Mouse (Mus musculus): ENCODE data around the gene 1110002E22Rik. TPM values are rescaled to one million over a fixed set of nuclear protein-coding genes. Genes with fewer than 3 reads are reported as not detected.

The 1110002E22Rik gene
- polyA plus RNA-seq, 1 experiment from 2014 or later = 0.08 TPM

DNA sequence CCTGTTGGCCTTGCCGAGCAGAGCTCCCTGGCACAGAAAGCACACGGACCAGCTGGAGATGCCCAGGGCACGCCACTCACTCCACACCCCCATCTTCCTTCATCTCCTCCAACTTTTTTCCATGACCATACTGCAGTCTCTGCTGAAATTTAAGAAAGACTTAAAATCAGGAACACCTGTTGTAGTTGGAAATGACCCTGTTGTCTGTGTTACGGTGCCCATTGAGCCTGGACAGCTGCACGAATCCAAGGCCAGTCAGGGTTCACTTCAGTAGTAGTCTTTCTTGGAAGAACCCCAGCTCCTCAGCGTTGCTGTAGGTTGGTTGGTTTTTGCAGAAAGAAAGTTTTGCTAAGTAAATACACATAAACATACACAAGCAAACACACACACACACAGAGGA, 15.3 kb upstream of the 1110002E22Rik start:
- 92% methylated on average over 6 of the region's 6 CpGs for WGBS
- no peak overlapping the region for H3K4me2 ChIP-seq
- no peak overlapping the region for H3K9ac ChIP-seq
- H3K27ac ChIP-seq = no peak overlapping the region
- H3K27me3 ChIP-seq = no peaks in the 10 kb centered on the region
- no peak for ATAC-seq (ENCODE audit: low FRiP score)
- no peaks in the 10 kb centered on the region for H3K9me3 ChIP-seq
- H3K4me1 ChIP-seq = no peaks in the 10 kb centered on the region
- H3K4me3 ChIP-seq (replicated peaks) = no peak overlapping the region
- H3K36me3 ChIP-seq (replicated peaks) = no peaks in the 10 kb centered on the region

DNA sequence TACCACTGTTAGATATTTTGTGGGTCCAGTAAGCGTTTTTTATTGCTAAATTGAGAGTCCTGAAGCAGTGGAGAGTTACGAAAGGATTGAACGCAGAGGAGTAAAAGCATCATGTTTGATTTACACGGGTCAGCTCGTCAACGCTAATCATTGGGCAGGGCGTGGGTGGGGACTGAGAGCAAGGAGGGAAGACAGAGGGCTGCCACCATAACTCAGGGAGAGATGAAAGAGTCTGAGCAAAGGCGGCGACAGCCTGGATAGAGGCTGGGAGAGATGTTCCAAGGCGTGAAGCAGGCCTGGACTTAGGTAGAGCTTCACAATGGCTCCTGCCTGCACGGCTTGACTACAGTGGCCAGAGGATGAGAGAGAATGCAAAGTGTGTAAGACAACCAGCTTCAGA, 14.1 kb upstream of the 1110002E22Rik start:
- no peaks in the 10 kb centered on the region for H3K36me3 ChIP-seq (replicated peaks)
- H3K27me3 ChIP-seq = no peaks in the 10 kb centered on the region
- no peaks in the 10 kb centered on the region for H3K9me3 ChIP-seq
- H3K4me1 ChIP-seq = no peaks in the 10 kb centered on the region
- H3K9ac ChIP-seq = no peak overlapping the region
- no peak overlapping the region for H3K4me3 ChIP-seq (replicated peaks)
- no peak overlapping the region for H3K4me2 ChIP-seq
- H3K27ac ChIP-seq = no peak overlapping the region
- WGBS = 89% methylated on average over 11 of the region's 11 CpGs
- no peak for ATAC-seq (ENCODE audit: low FRiP score)

DNA sequence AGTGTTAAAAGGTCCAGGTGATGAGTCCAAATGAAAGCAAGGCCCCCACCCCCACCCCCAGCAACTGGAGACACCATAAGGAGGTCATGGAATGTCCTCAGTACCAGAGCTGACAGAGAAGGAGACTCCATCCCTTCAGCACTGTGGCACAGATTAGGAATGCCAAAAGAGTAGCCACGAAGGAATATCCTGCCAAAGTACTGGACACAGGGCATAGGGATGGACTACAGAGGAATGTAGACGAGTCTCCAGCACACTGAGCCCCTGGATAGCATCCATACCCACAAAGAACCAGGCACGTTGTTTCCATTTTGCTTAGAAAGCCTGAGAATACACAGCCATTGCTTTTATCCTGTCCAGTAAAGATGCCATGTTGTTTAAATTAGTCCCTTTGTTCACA, 13.4 kb upstream of the 1110002E22Rik start:
- WGBS = 79% methylated on average over 3 of the region's 3 CpGs
- Histone ChIP-seq H3K9me3 (no peaks in the 10 kb centered on the region), H3K4me2 (no peak overlapping the region), H3K27ac (no peak overlapping the region), H3K4me1 (no peaks in the 10 kb centered on the region), H3K36me3 (replicated peaks) (no peaks in the 10 kb centered on the region), H3K9ac (no peak overlapping the region), H3K4me3 (replicated peaks) (no peak overlapping the region), H3K27me3 (no peaks in the 10 kb centered on the region)
- no peak for ATAC-seq (ENCODE audit: low FRiP score)

DNA sequence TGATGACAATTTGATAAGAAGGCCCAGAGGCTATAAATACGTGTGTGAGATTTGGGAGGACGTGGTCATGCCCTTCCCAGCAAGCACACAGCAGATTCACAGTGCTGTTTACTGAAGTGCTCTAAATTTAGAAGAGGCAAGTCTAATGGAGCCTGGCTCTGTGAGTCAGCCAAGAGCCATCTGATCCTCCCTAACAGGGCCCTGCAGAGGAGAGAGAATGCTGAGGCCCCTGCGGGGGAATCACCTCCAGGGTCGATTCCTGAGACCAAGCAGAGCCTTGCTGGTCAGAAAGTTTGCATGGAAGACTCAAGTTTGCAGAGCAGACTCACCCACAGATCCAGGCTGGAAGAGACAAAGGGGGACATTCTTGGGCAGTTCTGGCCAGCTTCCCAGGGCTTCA, 10.9 kb upstream of the 1110002E22Rik start:
- H3K9me3 ChIP-seq = no peaks in the 10 kb centered on the region
- H3K36me3 ChIP-seq (replicated peaks) = no peaks in the 10 kb centered on the region
- no peak overlapping the region for H3K9ac ChIP-seq
- no peak overlapping the region for H3K4me2 ChIP-seq
- ATAC-seq (ENCODE audit: low FRiP score) = no peak
- H3K27me3 ChIP-seq = no peaks in the 10 kb centered on the region
- H3K27ac ChIP-seq = no peak overlapping the region
- H3K4me1 ChIP-seq = peaks cover 3% of the 10 kb centered on the region; the same call in 1 of the 2 replicates
- no peak overlapping the region for H3K4me3 ChIP-seq (replicated peaks)
- whole genome bisulfite sequencing = 64% methylated on average over 4 of the region's 4 CpGs

DNA sequence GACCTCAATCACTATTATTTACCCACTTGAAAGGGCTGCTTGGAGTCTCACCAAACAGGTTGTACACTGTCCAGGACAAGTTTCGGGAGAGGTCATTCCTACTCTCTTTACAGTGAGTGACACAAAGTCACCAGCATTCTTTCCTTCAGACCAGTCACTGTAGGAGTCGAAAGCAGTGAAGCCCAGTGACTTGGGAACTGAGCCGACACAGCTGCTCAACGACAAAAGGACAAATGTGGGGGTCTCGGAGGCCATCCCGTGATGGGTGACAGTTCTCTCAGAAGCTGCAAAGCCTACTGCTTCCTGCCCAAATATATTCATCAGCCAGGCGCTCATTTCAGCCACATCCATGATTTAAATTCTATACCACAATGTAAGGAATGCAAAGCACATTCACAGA, 7.9 kb upstream of the 1110002E22Rik start:
- Histone ChIP-seq H3K9me3 (no peaks in the 10 kb centered on the region), H3K36me3 (replicated peaks) (no peaks in the 10 kb centered on the region), H3K4me2 (no peak overlapping the region), H3K27ac (no peak overlapping the region), H3K4me3 (replicated peaks) (no peak overlapping the region), H3K9ac (no peak overlapping the region), H3K4me1 (peaks cover 3% of the 10 kb centered on the region; the same call in 1 of the 2 replicates), H3K27me3 (no peaks in the 10 kb centered on the region)
- 79% methylated on average over 7 of the region's 7 CpGs for WGBS
- ATAC-seq (ENCODE audit: low FRiP score) = no peak

- Histone ChIP-seq H3K9ac (no peak overlapping the region), H3K4me2 (no peak overlapping the region), H3K9me3 (no peaks in the 10 kb centered on the region), H3K36me3 (replicated peaks) (no peaks in the 10 kb centered on the region), H3K4me3 (replicated peaks) (no peak overlapping the region), H3K27ac (no peak overlapping the region), H3K27me3 (no peaks in the 10 kb centered on the region), H3K4me1 (peaks cover 3% of the 10 kb centered on the region; the same call in 1 of the 2 replicates)
- ATAC-seq (ENCODE audit: low FRiP score) = no peak
- 48% methylated on average over 4 of the region's 4 CpGs for WGBS
Observed at GRCm38 (mm10) chr3:138058226-138058625, 6.6 kb upstream of the 1110002E22Rik start.

- Histone ChIP-seq H3K4me3 (replicated peaks) (no peak overlapping the region), H3K9ac (no peak overlapping the region), H3K4me2 (no peak overlapping the region), H3K27ac (no peak overlapping the region), H3K9me3 (no peaks in the 10 kb centered on the region), H3K36me3 (replicated peaks) (no peaks in the 10 kb centered on the region), H3K4me1 (peaks cover 12% of the 10 kb centered on the region), H3K27me3 (no peaks in the 10 kb centered on the region)
- ATAC-seq (ENCODE audit: low FRiP score) = no peak
- 94% methylated on average over 7 of the region's 7 CpGs for WGBS
Observed at GRCm38 (mm10) chr3:138060429-138060828, 4.4 kb upstream of the 1110002E22Rik start.

GRCm38 (mm10) chr3:138061205-138061911, 3.5 kb upstream of the 1110002E22Rik start:
- Histone ChIP-seq H3K27ac (no peak overlapping the region), H3K4me1 (peaks cover 16% of the 10 kb centered on the region), H3K4me2 (no peak overlapping the region), H3K4me3 (replicated peaks) (no peak overlapping the region), H3K9me3 (no peaks in the 10 kb centered on the region), H3K27me3 (no peaks in the 10 kb centered on the region), H3K9ac (no peak overlapping the region), H3K36me3 (replicated peaks) (no peaks in the 10 kb centered on the region)
- 90% methylated on average over 9 of the region's 9 CpGs for WGBS
- ATAC-seq (ENCODE audit: low FRiP score) = no peak

DNA sequence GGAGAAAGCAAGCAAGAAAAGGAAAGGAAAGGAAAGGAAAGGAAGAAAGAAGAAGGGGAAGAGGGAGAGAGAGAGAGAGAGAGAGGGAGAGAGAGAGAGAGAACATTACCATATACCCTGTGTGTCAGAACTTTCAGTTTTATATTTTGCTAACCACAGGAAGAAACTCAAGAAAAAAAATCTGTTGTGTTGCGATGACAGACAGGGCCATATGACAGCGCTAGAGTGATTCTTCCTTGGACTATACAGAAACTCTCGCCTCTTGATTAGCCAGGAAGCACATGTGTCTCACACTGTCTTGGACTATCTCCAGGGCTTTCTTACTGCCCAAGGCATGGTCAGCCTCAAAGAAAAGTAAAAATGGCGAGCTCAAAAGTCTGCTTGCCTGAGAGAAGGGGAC, 2.2 kb upstream of the 1110002E22Rik start:
- WGBS = 93% methylated on average over 4 of the region's 4 CpGs
- no peak for ATAC-seq (ENCODE audit: low FRiP score)
- Histone ChIP-seq H3K4me1 (peaks cover 17% of the 10 kb centered on the region), H3K27ac (no peak overlapping the region), H3K9ac (no peak overlapping the region), H3K36me3 (replicated peaks) (no peaks in the 10 kb centered on the region), H3K27me3 (no peaks in the 10 kb centered on the region), H3K4me2 (no peak overlapping the region), H3K4me3 (replicated peaks) (no peak overlapping the region), H3K9me3 (no peaks in the 10 kb centered on the region)

DNA sequence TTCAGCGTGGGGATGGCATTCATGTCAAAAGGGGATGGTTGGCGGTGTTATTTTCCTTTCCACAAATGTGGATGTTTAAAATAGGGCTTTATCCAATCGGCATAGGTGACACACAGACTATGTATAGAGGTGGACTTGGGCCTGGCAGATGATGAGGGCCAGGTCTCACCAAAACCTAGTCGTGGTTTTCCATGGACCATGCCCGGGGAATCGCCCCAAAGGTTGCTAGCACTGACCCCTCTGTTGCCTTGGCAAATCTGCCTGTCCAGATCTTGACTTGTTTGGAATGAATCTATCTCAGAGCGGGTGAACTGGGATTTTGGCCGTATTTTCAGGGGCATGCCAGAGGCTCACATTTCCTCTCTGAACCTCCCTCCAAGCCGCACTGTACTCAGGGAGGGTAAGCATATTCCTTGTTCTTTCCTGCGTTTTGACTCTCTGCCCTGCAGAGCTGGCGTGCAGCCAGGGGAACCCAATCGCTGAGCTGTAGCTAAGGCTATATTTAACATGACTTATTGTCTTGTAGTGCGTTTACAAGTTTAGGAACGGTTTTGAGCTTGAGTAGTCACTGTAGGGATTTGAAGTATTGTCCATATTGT, 1.0 kb upstream of the 1110002E22Rik start:
- Histone ChIP-seq H3K9me3 (no peaks in the 10 kb centered on the region), H3K4me3 (replicated peaks) (no peak overlapping the region), H3K36me3 (replicated peaks) (no peaks in the 10 kb centered on the region), H3K9ac (no peak overlapping the region), H3K4me2 (no peak overlapping the region), H3K27ac (no peak overlapping the region), H3K27me3 (0 out of 2 replicates have a peak, but pooled peaks cover 3% of the 10 kb centered on the region), H3K4me1 (peaks cover 17% of the 10 kb centered on the region)
- ATAC-seq (ENCODE audit: low FRiP score) = no peak
- WGBS = 73% methylated on average over 14 of the region's 14 CpGs

- H3K27me3 ChIP-seq = 0 out of 2 replicates have a peak, but pooled peaks cover 9% of the 10 kb centered on the region
- no peaks in the 10 kb centered on the region for H3K36me3 ChIP-seq (replicated peaks)
- WGBS = 87% methylated on average over 16 of the region's 16 CpGs
- no peak for ATAC-seq (ENCODE audit: low FRiP score)
- no peak overlapping the region for H3K4me2 ChIP-seq
- H3K27ac ChIP-seq = no peak overlapping the region
- H3K9me3 ChIP-seq = no peaks in the 10 kb centered on the region
- no peak overlapping the region for H3K4me3 ChIP-seq (replicated peaks)
- peaks cover 20% of the 10 kb centered on the region for H3K4me1 ChIP-seq
- H3K9ac ChIP-seq = no peak overlapping the region
Observed at GRCm38 (mm10) chr3:138065930-138066329, 1.1 kb downstream of the 1110002E22Rik start.

DNA sequence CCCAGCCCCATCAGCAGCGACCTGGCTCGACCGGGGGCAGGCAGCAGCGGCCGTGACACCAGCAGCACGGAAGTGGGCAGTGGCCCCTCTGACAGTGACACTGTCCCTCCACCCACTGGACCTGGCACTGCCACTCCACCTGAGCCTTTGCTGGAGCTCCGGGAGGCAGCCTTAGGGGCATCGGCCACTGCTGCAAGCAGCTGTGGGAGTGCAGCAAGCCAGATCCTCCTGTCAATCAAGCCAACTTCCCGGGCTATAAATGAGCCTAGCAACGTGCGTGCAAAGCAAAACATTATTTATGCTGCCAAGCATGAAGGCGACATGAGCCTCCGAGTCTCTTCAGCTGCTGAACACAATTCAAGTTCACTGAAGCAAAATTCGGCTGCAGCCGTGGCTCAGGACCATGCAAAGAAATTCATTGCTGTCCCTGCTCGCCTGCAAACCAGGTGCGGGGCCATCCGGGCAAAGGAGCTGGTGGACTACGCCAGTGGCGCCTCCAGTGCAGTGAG, 1.6 kb downstream of the 1110002E22Rik start:
- no peak overlapping the region for H3K27ac ChIP-seq
- no peak overlapping the region for H3K4me3 ChIP-seq (replicated peaks)
- no peak overlapping the region for H3K9ac ChIP-seq
- H3K27me3 ChIP-seq = 0 out of 2 replicates have a peak, but pooled peaks cover 9% of the 10 kb centered on the region
- no peaks in the 10 kb centered on the region for H3K36me3 ChIP-seq (replicated peaks)
- H3K9me3 ChIP-seq = no peaks in the 10 kb centered on the region
- 0 out of 2 replicates have a peak, but pooled peaks have one; percentile 51 for ATAC-seq (ENCODE audit: low FRiP score)
- H3K4me1 ChIP-seq = peaks cover 20% of the 10 kb centered on the region
- 78% methylated on average over 20 of the region's 20 CpGs for WGBS
- no peak overlapping the region for H3K4me2 ChIP-seq

DNA sequence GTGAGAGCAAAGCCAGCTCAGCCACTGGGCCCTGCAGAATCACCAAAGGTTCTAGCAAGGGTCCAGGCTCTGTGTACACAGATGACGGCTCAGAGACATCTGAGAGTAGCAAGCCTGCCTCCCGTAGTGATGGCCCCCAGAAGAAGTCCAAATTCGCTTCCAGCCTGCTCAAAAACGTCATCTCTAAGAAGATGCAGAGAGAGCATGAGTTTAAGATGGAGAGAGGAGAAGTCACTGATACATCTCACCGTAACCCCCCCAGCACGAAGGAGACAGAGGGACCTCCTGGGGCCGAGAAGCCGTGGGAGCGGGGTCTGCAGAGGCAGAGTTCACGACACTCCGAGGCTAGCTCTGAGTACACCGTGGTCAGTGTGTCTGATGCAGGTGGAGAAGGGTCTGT, 2.4 kb downstream of the 1110002E22Rik start, which contains the start of gene Gm5105:
Gene Gm5105, minus strand, starts transcription at position 101 of the 400 bp plus-strand sequence.
- Histone ChIP-seq H3K9ac (no peak within 1 kb of the TSS), H3K4me2 (no peak within 1 kb of the TSS)
- 96% methylated on average over 12 of the region's 12 CpGs for WGBS

More for the DNA sequence above, 2.4 kb downstream of the 1110002E22Rik start, which contains the start of gene Gm5105:
- no peak for ATAC-seq (ENCODE audit: low FRiP score)
- Histone ChIP-seq H3K27me3 (0 out of 2 replicates have a peak, but pooled peaks cover 9% of the 10 kb centered on the region), H3K4me1 (peaks cover 20% of the 10 kb centered on the region), H3K36me3 (replicated peaks) (no peaks in the 10 kb centered on the region), H3K9me3 (no peaks in the 10 kb centered on the region), H3K27ac (no peak within 1 kb of the TSS), H3K4me3 (replicated peaks) (no peak within 1 kb of the TSS)

All from forebrain, embryonic 12.5 days (tissue).